Mouse (Mus musculus): ENCODE measurements around the gene Pemt. TPM values are rescaled to one million over a fixed set of nuclear protein-coding genes. Genes with fewer than 3 reads are reported as not detected.

Gene Pemt
- total and polyA plus RNA-seq, 2 experiments from 2014 or later = 6.9 to 11.9 TPM

DNA sequence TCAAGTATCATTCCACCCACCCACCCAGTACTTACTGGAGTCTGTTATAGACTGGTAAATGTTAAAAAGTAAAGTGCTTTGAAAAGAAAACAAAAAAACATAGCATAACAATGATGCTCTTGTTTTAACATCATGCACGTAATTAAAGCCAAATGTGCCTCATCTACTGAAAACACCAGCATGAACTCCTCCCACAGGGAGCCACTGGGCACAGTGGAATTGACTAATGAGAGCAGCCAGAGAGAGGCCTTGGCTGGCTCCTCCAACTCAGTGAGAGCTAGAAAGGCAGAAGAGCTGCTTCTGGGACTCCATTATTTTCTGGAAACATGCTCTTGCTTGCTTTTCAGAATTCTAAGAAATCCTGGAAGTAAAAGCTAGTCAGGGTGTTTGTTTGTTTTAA is 56.9 kb downstream of the Pemt start:
- no peaks in the 10 kb centered on the region for H3K27me3 ChIP-seq (ENCODE audit: control insufficient read depth, insufficient read depth, low read length)
- TF ChIP-seq EP300 (IDR thresholded peaks at IDR 0.05; ENCODE audit: low read depth) (no peak), CTCF (IDR thresholded peaks at IDR 0.05; ENCODE audit: low read depth) (no peak)
- ATAC-seq (ENCODE audit: insufficient read depth, low read depth) (no peak), DNase-seq (ENCODE audit: low spot score) (no peak)
- H3K9ac ChIP-seq (replicated peaks; ENCODE audit: low read depth, low read length) = no peak overlapping the region
- H3K4me2 ChIP-seq (ENCODE audit: low read depth, low read length) = no peak overlapping the region
- H3K4me1 ChIP-seq (ENCODE audit: control insufficient read depth, insufficient read depth) = no peaks in the 10 kb centered on the region
- no peaks in the 10 kb centered on the region for H3K36me3 ChIP-seq (replicated peaks; ENCODE audit: control insufficient read depth, insufficient read depth, low read length)
- H3K27ac ChIP-seq (ENCODE audit: low read depth) = no peak overlapping the region
- H3K9me3 ChIP-seq (replicated peaks; ENCODE audit: control insufficient read depth, low read length) = no peaks in the 10 kb centered on the region
- no peak overlapping the region for H3K4me3 ChIP-seq (ENCODE audit: low read depth, low read length)
- 85% methylated on average over 1 of the region's 1 CpGs for WGBS

DNA sequence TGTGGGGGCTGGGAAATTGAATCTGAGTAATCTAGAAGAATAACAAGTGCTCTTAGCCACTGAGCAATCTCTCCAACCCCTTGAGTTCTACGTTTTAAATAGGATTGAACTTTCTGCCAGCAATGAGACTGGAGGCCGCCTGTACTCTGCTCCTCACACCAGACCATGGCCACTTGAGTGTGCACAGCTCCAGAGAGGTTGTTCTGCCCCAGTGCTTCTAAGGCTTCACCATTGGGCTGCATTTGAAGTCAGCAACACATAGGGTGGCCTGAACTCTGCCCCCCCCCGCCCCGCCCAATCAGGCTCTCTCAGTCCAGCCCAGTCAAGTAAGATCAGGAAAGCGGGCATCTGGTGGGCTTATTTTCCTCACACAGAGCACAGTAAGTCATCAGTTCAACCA is 68.5 kb downstream of the Pemt start:
- TF ChIP-seq EP300 (IDR thresholded peaks at IDR 0.05; ENCODE audit: low read depth) = no peak
- TF ChIP-seq CTCF (IDR thresholded peaks at IDR 0.05; ENCODE audit: low read depth) = no peak
- no peaks in the 10 kb centered on the region for H3K4me1 ChIP-seq (ENCODE audit: control insufficient read depth, insufficient read depth)
- WGBS = 59% methylated on average over 5 of the region's 5 CpGs
- no peak overlapping the region for H3K27ac ChIP-seq (ENCODE audit: low read depth)
- H3K4me2 ChIP-seq (ENCODE audit: low read depth, low read length) = no peak overlapping the region
- H3K36me3 ChIP-seq (replicated peaks; ENCODE audit: control insufficient read depth, insufficient read depth, low read length) = no peaks in the 10 kb centered on the region
- ATAC-seq (ENCODE audit: insufficient read depth, low read depth) = no peak
- no peak overlapping the region for H3K4me3 ChIP-seq (ENCODE audit: low read depth, low read length)
- no peak overlapping the region for H3K9ac ChIP-seq (replicated peaks; ENCODE audit: low read depth, low read length)
- no peaks in the 10 kb centered on the region for H3K9me3 ChIP-seq (replicated peaks; ENCODE audit: control insufficient read depth, low read length)
- no peaks in the 10 kb centered on the region for H3K27me3 ChIP-seq (ENCODE audit: control insufficient read depth, insufficient read depth, low read length)
- no peak for DNase-seq (ENCODE audit: low spot score)

DNA sequence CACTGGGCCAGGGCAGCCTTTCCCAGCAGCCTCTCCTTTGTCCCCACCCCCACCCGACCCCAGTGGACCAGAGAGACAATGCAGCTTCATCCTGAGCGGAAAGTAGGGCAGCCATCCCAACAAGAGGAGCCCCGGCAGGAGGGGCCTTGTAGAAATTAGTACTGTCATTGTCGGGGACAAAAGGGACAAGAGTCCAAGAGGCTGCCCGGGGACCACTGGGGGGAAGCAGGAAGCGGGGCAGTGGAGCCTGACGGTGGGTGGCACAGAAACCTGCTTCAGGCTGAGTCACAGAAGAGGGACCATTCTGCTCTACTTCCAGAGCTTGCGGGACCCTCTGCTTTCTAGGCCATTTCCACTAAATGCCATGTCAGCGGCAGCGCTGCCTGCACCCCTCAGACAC is 71.0 kb downstream of the Pemt start:
- peaks cover 4% of the 10 kb centered on the region; the same call in 1 of the 2 replicates for H3K4me1 ChIP-seq (ENCODE audit: control insufficient read depth, insufficient read depth)
- no peak overlapping the region for H3K4me3 ChIP-seq (ENCODE audit: low read depth, low read length)
- H3K9me3 ChIP-seq (replicated peaks; ENCODE audit: control insufficient read depth, low read length) = no peaks in the 10 kb centered on the region
- ATAC-seq (ENCODE audit: insufficient read depth, low read depth) = no peak
- no peaks in the 10 kb centered on the region for H3K27me3 ChIP-seq (ENCODE audit: control insufficient read depth, insufficient read depth, low read length)
- no peak overlapping the region for H3K9ac ChIP-seq (replicated peaks; ENCODE audit: low read depth, low read length)
- no peak overlapping the region for H3K4me2 ChIP-seq (ENCODE audit: low read depth, low read length)
- 56% methylated on average over 10 of the region's 10 CpGs for WGBS
- no peak for DNase-seq (ENCODE audit: low spot score)
- no peak overlapping the region for H3K27ac ChIP-seq (ENCODE audit: low read depth)
- no peak for TF ChIP-seq EP300 (IDR thresholded peaks at IDR 0.05; ENCODE audit: low read depth)
- no peak for TF ChIP-seq CTCF (IDR thresholded peaks at IDR 0.05; ENCODE audit: low read depth)
- H3K36me3 ChIP-seq (replicated peaks; ENCODE audit: control insufficient read depth, insufficient read depth, low read length) = no peaks in the 10 kb centered on the region

DNA sequence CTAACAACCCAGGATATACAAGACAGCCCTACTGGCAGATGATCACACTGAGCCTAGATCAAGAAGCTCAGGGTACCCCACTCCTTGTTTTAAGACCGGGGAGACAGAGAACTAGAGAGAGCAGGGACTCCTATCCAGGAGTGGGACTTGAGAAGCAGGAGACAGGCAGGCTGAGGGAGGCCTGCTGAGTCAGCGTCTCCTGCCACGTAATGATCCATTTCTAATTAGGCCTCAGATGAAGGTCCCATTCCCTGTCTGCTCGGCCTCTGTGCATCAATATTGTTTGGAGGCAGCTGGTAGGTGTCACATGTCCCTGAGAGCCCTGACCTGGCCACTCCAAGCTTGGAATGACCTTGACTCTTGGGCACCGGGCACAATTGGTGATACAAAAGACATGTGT is 72.9 kb downstream of the Pemt start:
- peaks cover 4% of the 10 kb centered on the region; the same call in 1 of the 2 replicates for H3K4me1 ChIP-seq (ENCODE audit: control insufficient read depth, insufficient read depth)

DNA sequence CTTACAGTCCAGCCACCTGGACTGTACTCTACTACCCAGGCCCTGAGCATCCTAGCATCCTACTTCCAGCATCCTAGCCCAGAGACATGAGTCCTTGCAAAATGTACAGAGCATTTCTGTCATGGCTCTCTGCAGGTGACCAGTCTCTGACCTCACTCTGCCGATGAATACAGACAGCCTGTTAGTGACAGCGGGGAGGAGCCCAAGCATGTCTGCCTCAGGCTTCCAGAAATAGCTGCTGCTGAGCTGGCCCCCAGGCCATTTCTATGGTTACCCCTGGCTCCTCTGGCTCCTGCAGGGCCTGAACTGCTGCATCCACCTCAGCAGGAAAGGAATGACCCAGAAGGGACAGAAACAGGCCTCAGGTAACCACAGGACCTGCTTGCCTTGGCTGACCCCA is 74.6 kb downstream of the Pemt start:
- Histone ChIP-seq H3K9ac (replicated peaks; ENCODE audit: low read depth, low read length) (no peak overlapping the region), H3K27ac (ENCODE audit: low read depth) (no peak overlapping the region), H3K9me3 (replicated peaks; ENCODE audit: control insufficient read depth, low read length) (no peaks in the 10 kb centered on the region), H3K4me3 (ENCODE audit: low read depth, low read length) (no peak overlapping the region), H3K27me3 (ENCODE audit: control insufficient read depth, insufficient read depth, low read length) (no peaks in the 10 kb centered on the region), H3K4me1 (ENCODE audit: control insufficient read depth, insufficient read depth) (peaks cover 4% of the 10 kb centered on the region; the same call in 1 of the 2 replicates), H3K36me3 (replicated peaks; ENCODE audit: control insufficient read depth, insufficient read depth, low read length) (no peaks in the 10 kb centered on the region), H3K4me2 (ENCODE audit: low read depth, low read length) (no peak overlapping the region)
- peak; percentile 34 for DNase-seq (ENCODE audit: low spot score)
- 27% methylated on average over 2 of the region's 2 CpGs for WGBS
- peak; percentile 72 for ATAC-seq (ENCODE audit: insufficient read depth, low read depth)
- TF ChIP-seq EP300 (IDR thresholded peaks at IDR 0.05; ENCODE audit: low read depth) = no peak
- TF ChIP-seq CTCF (IDR thresholded peaks at IDR 0.05; ENCODE audit: low read depth) = no peak

More for the DNA sequence above, 72.9 kb downstream of the Pemt start:
- Histone ChIP-seq H3K4me2 (ENCODE audit: low read depth, low read length) (no peak overlapping the region), H3K27me3 (ENCODE audit: control insufficient read depth, insufficient read depth, low read length) (no peaks in the 10 kb centered on the region), H3K4me3 (ENCODE audit: low read depth, low read length) (no peak overlapping the region), H3K9me3 (replicated peaks; ENCODE audit: control insufficient read depth, low read length) (no peaks in the 10 kb centered on the region), H3K27ac (ENCODE audit: low read depth) (no peak overlapping the region), H3K36me3 (replicated peaks; ENCODE audit: control insufficient read depth, insufficient read depth, low read length) (no peaks in the 10 kb centered on the region), H3K9ac (replicated peaks; ENCODE audit: low read depth, low read length) (no peak overlapping the region)
- DNase-seq (ENCODE audit: low spot score) (no peak), ATAC-seq (ENCODE audit: insufficient read depth, low read depth) (no peak)
- 76% methylated on average over 5 of the region's 5 CpGs for WGBS
- TF ChIP-seq CTCF (IDR thresholded peaks at IDR 0.05; ENCODE audit: low read depth) = no peak
- TF ChIP-seq EP300 (IDR thresholded peaks at IDR 0.05; ENCODE audit: low read depth) = no peak

DNA sequence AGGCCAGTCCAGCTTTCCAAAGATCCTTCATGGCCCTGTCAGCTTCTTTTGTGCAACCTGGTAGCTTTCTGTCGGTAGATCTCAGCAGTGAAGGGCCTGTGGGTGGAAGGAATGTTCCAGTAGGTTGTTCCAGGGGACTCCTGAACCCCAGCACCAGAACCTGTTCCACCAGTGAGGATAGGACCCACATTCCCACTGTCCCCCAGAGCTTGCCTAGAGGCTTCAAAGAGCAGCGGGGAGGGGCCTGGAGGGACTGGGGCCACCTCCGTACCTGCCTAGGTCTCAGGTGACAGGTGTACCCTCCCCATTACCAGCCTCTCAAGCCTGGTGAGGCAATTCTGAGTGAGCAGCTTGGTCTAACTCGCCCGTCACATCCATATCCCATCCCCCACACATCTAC is 75.5 kb downstream of the Pemt start:
- H3K4me2 ChIP-seq (ENCODE audit: low read depth, low read length) = no peak overlapping the region
- H3K27ac ChIP-seq (ENCODE audit: low read depth) = no peak overlapping the region
- 79% methylated on average over 5 of the region's 5 CpGs for WGBS
- DNase-seq (ENCODE audit: low spot score) (no peak), ATAC-seq (ENCODE audit: insufficient read depth, low read depth) (no peak)
- H3K4me1 ChIP-seq (ENCODE audit: control insufficient read depth, insufficient read depth) = peaks cover 4% of the 10 kb centered on the region; the same call in 1 of the 2 replicates
- H3K4me3 ChIP-seq (ENCODE audit: low read depth, low read length) = no peak overlapping the region
- TF ChIP-seq CTCF (IDR thresholded peaks at IDR 0.05; ENCODE audit: low read depth) = no peak
- TF ChIP-seq EP300 (IDR thresholded peaks at IDR 0.05; ENCODE audit: low read depth) = no peak
- H3K9me3 ChIP-seq (replicated peaks; ENCODE audit: control insufficient read depth, low read length) = no peaks in the 10 kb centered on the region
- no peaks in the 10 kb centered on the region for H3K27me3 ChIP-seq (ENCODE audit: control insufficient read depth, insufficient read depth, low read length)
- no peak overlapping the region for H3K9ac ChIP-seq (replicated peaks; ENCODE audit: low read depth, low read length)
- no peaks in the 10 kb centered on the region for H3K36me3 ChIP-seq (replicated peaks; ENCODE audit: control insufficient read depth, insufficient read depth, low read length)

Measured in heart, postnatal 0 days (tissue).